Mouse (Mus musculus) gastrocnemius, adult 8-10 months (tissue): Measurements from ENCODE around the gene Ndufa6. TPM values are rescaled to one million over a fixed set of nuclear protein-coding genes. Genes with fewer than 3 reads are reported as not detected.

Experiments
- DNase-seq, 2 experiments: peaks; one replicate each; pipeline ENCODE4 v3.0.0; 2022; ENCODE audit warnings: low spot score in 2 of 2
- microRNA-seq: library from miRNA; unstranded; fragments of <30 nt; microRNA quantifications from one replicate; pipeline ENCODE4 v1.2.0, GENCODE M21; 2022
- total RNA-seq, 4 experiments: library from RNA; stranded (reverse); gene quantifications; 2 replicates each; pipeline ENCODE4 v1.2.4; 2022

Gene Ndufa6
- total RNA-seq, 4 experiments from 2014 or later = 397 to 462 (median 441) TPM

GRCm38 (mm10) chr15:82341675-82342542 lies 12.2 kb downstream of the Ndufa6 start:
- DNase-seq = no peak

GRCm38 (mm10) chr15:82341036-82341501 lies 13.1 kb downstream of the Ndufa6 start:
- DNase-seq = peak in 1 of 2 experiments; percentile 50

GRCm38 (mm10) chr15:82340414-82341035 lies 13.6 kb downstream of the Ndufa6 start:
- no peak for DNase-seq

- DNase-seq = no peak
Measured at GRCm38 (mm10) chr15:82339634-82340254, 14.4 kb downstream of the Ndufa6 start.

GRCm38 (mm10) chr15:82339150-82339549 lies 15.0 kb downstream of the Ndufa6 start:
- DNase-seq = no peak

- DNase-seq = peak; percentile 94 to 97
Measured at GRCm38 (mm10) chr15:82338593-82339112, 15.5 kb downstream of the Ndufa6 start, which contains the start of the genes Naga, Pheta2 and Smdt1. TSS of gene Naga (minus strand) at chr15:82338925. TSS of gene Pheta2 (plus strand) at chr15:82338942. TSS of gene Smdt1 (plus strand) at chr15:82338959.

- DNase-seq = no peak
Measured at GRCm38 (mm10) chr15:82337875-82338274, 16.2 kb downstream of the Ndufa6 start.

- no peak for DNase-seq
Measured at GRCm38 (mm10) chr15:82336629-82337028, 17.5 kb downstream of the Ndufa6 start.

GRCm38 (mm10) chr15:82335194-82335593 lies 18.9 kb downstream of the Ndufa6 start:
- DNase-seq = no peak

GRCm38 (mm10) chr15:82325382-82325781 lies 28.7 kb downstream of the Ndufa6 start:
- no peak for DNase-seq

GRCm38 (mm10) chr15:82322195-82322594 lies 31.9 kb downstream of the Ndufa6 start:
- no peak for DNase-seq

- no peak for DNase-seq
Measured at GRCm38 (mm10) chr15:82319613-82320012, 34.5 kb downstream of the Ndufa6 start.

GRCm38 (mm10) chr15:82317839-82318238 lies 36.3 kb downstream of the Ndufa6 start:
- no peak for DNase-seq

GRCm38 (mm10) chr15:82308416-82308815 lies 45.7 kb downstream of the Ndufa6 start:
- no peak for DNase-seq

- no peak for DNase-seq
Measured at GRCm38 (mm10) chr15:82307107-82307506, 47.0 kb downstream of the Ndufa6 start.

Small RNAs within 50 kb of the gene (microRNA-seq; reads per million reads assigned to microRNA genes)
- not detected for gene Mir7684

Other genes starting within 250 kb of the Ndufa6 start
- gene Ccdc134, start 226.4 kb downstream of the Ndufa6 start, total RNA-seq = 10 to 100 TPM in 2 of 4 experiments, 1 to 10 TPM in 2; 6.8 to 14.2 (median 8.6) TPM
- gene Srebf2, start 207.1 kb downstream of the Ndufa6 start, total RNA-seq = 10 to 100 TPM in 1 of 4 experiments, 1 to 10 TPM in 3; 8.4 to 11.5 (median 9.7) TPM
- not detected for gene Shisa8, start 141.5 kb downstream of the Ndufa6 start, total RNA-seq
- not detected for gene Tnfrsf13c, start 130.0 kb downstream of the Ndufa6 start, total RNA-seq
- not detected for gene Cenpm, start 109.6 kb downstream of the Ndufa6 start, total RNA-seq
- not detected for gene 1500009C09Rik, start 101.9 kb downstream of the Ndufa6 start, total RNA-seq
- under 1 TPM; 0.10 to 0.63 (median 0.38) TPM for gene Sept3, start 79.4 kb downstream of the Ndufa6 start, total RNA-seq
- not detected for gene Wbp2nl, start 55.4 kb downstream of the Ndufa6 start, total RNA-seq
- gene Naga, start 15.4 kb downstream of the Ndufa6 start, total RNA-seq = 10 to 100 TPM in 2 of 4 experiments, 1 to 10 TPM in 2; 7.7 to 11.6 (median 10.1) TPM
- gene Pheta2, start 15.4 kb downstream of the Ndufa6 start, total RNA-seq = under 1 TPM; 0.17 to 0.43 (median 0.36) TPM
- 100 to 1,000 TPM; 129 to 149 (median 142) TPM for gene Smdt1, start 15.4 kb downstream of the Ndufa6 start, total RNA-seq
- gene Cyp2d22, start 25.9 kb upstream of the Ndufa6 start, total RNA-seq = 10 to 100 TPM in 3 of 4 experiments, 1 to 10 TPM in 1; 7.2 to 14.5 (median 11.5) TPM
- under 1 TPM in 2 of 4 experiments, not detected in 2; 0.18 to 0.24 TPM for gene Cyp2d11, start 39.7 kb upstream of the Ndufa6 start, total RNA-seq
- under 1 TPM in 1 of 4 experiments, not detected in 3; 0.56 TPM for gene Cyp2d10, start 52.9 kb upstream of the Ndufa6 start, total RNA-seq
- not detected for gene Cyp2d9, start 79.1 kb upstream of the Ndufa6 start, total RNA-seq
- gene Cyp2d12, start 200.8 kb upstream of the Ndufa6 start, total RNA-seq = not detected